Mouse (Mus musculus) c-Kit-positive CD71-positive TER-119-positive erythroid progenitor cells, embryonic 14.5 days (primary cell): ENCODE data around the gene Ugt1a8.
"Not testable (repeated sequence)": the region's sequence is repeated elsewhere in the genome, so short reads cannot be mapped to it uniquely, and the experiment has no call there.

Source experiments
- DNase-seq: peaks from one replicate; pipeline ENCODE4 v3.0.0-alpha.2; 2013; ENCODE audit warnings: low spot score

Ugt1a8 gene

GRCm38 (mm10) chr1:88087513-88087912, at the start of gene Ugt1a8:
Ugt1a8 (plus strand) TSS chr1:88087813.
- no peak for DNase-seq

- DNase-seq, result not testable (repeated sequence)
These were observed 44.6 kb upstream of the Ugt1a8 start for GRCm38 (mm10) chr1:88043044-88043443.

- DNase-seq, result not testable (repeated sequence)
These were observed 42.7 kb upstream of the Ugt1a8 start for GRCm38 (mm10) chr1:88044832-88045437.

- not testable (repeated sequence) for DNase-seq
These were observed 40.2 kb upstream of the Ugt1a8 start for GRCm38 (mm10) chr1:88047408-88047807.

- DNase-seq, result no peak
These were observed 32.5 kb upstream of the Ugt1a8 start, which contains the start of gene Ugt1a10 for GRCm38 (mm10) chr1:88055088-88055487. Ugt1a10 (plus strand) TSS chr1:88055388.

GRCm38 (mm10) chr1:88066472-88067102, 21.0 kb upstream of the Ugt1a8 start:
- not testable (repeated sequence) for DNase-seq

- no peak for DNase-seq
These were observed 17.1 kb upstream of the Ugt1a8 start, which contains the start of gene Ugt1a9 for GRCm38 (mm10) chr1:88070495-88070894. Ugt1a9 (plus strand) TSS chr1:88070800.

- DNase-seq, result no peak
These were observed 16.7 kb upstream of the Ugt1a8 start for GRCm38 (mm10) chr1:88070902-88071301.

- no peak for DNase-seq
These were observed 13.1 kb upstream of the Ugt1a8 start for GRCm38 (mm10) chr1:88074471-88074870.

- DNase-seq, result no peak
These were observed 10.5 kb upstream of the Ugt1a8 start for GRCm38 (mm10) chr1:88077128-88077527.

GRCm38 (mm10) chr1:88081670-88082069, 5.9 kb upstream of the Ugt1a8 start:
- DNase-seq, result no peak

- no peak for DNase-seq
These were observed 1.5 kb upstream of the Ugt1a8 start for GRCm38 (mm10) chr1:88086125-88086524.

- DNase-seq, result no peak
These were observed 4.7 kb downstream of the Ugt1a8 start for GRCm38 (mm10) chr1:88092341-88092740.

GRCm38 (mm10) chr1:88094270-88094676, 6.7 kb downstream of the Ugt1a8 start:
- DNase-seq, result not testable (repeated sequence)

- no peak for DNase-seq
These were observed 7.4 kb downstream of the Ugt1a8 start, which contains the start of gene Ugt1a7c for GRCm38 (mm10) chr1:88094941-88095492. Ugt1a7c (plus strand) TSS chr1:88095062.

GRCm38 (mm10) chr1:88098546-88098945, 10.9 kb downstream of the Ugt1a8 start:
- not testable (repeated sequence) for DNase-seq

- DNase-seq, result not testable (repeated sequence)
These were observed 12.1 kb downstream of the Ugt1a8 start for GRCm38 (mm10) chr1:88099691-88100090.

GRCm38 (mm10) chr1:88103019-88103418, 15.4 kb downstream of the Ugt1a8 start, which contains the start of gene Ugt1a6b:
Ugt1a6b (plus strand) TSS chr1:88103252.
- not testable (repeated sequence) for DNase-seq

- DNase-seq, result not testable (repeated sequence)
These were observed 16.3 kb downstream of the Ugt1a8 start for GRCm38 (mm10) chr1:88103697-88104468.

GRCm38 (mm10) chr1:88104667-88105430, 17.2 kb downstream of the Ugt1a8 start:
- DNase-seq, result no peak

- no peak for DNase-seq
These were observed 18.0 kb downstream of the Ugt1a8 start for GRCm38 (mm10) chr1:88105656-88106055.
